Mouse (Mus musculus) forebrain, embryonic 14.5 days (tissue): ENCODE results near the gene Kank3. TPM values are rescaled to one million over a fixed set of nuclear protein-coding genes. Genes with fewer than 3 reads are reported as not detected.

Experiments used
- ATAC-seq: fragments of 200-750 bp; cut with Nextera tagmentation; 2 replicates; pipeline ENCODE4 v1.8.0; 2017; ENCODE audit warnings: mild to moderate bottlenecking, moderate library complexity
- DNase-seq: peaks from one replicate; pipeline ENCODE4 v3.0.0-alpha.2; 2015; ENCODE audit warnings: low spot score
- H3K27ac ChIP-seq: fragments of 300-500 bp; sonication (generic); 2 replicates; pipeline ENCODE4 v1.5.1; 2014; ENCODE audit warnings: low read depth, mild to moderate bottlenecking, control low read depth, low read length, moderate library complexity
- H3K27me3 ChIP-seq: fragments of 300-500 bp; sonication (generic); replicated peaks from 2 replicates; pipeline ENCODE4 v1.6.1; 2014; ENCODE audit warnings: low read length, control low read depth, mixed read lengths; ENCODE audit not compliant: control insufficient read depth, insufficient read depth
- H3K36me3 ChIP-seq: fragments of 300-500 bp; sonication (generic); 2 replicates; pipeline ENCODE4 v1.6.1; 2014; ENCODE audit warnings: low read length, control low read depth; ENCODE audit not compliant: control insufficient read depth, insufficient read depth
- H3K4me1 ChIP-seq: fragments of 300-500 bp; sonication (generic); 2 replicates; pipeline ENCODE4 v1.6.1; 2014; ENCODE audit warnings: antibody characterized with exemption, low read length, control low read depth; ENCODE audit not compliant: control insufficient read depth, insufficient read depth
- H3K4me2 ChIP-seq: fragments of 300-500 bp; sonication (generic); 2 replicates; pipeline ENCODE4 v1.6.1; 2014; ENCODE audit warnings: mild to moderate bottlenecking, control low read depth, low read length
- H3K4me3 ChIP-seq: fragments of 300-500 bp; sonication (generic); 2 replicates; pipeline ENCODE4 v1.5.1; 2014; ENCODE audit warnings: low read depth, low read length, control low read depth
- H3K9ac ChIP-seq: fragments of 300-500 bp; sonication (generic); 2 replicates; pipeline ENCODE4 v1.6.1; 2014; ENCODE audit warnings: mild to moderate bottlenecking, low read length, control low read depth, moderate library complexity
- H3K9me3 ChIP-seq: fragments of 300-500 bp; sonication (generic); replicated peaks from 2 replicates; pipeline ENCODE4 v1.6.1; 2016; ENCODE audit warnings: low read length, control low read depth, mixed read lengths; ENCODE audit not compliant: control insufficient read depth
- WGBS: fragments of 180-500 bp; shearing (Covaris S2); extraction: QIAGEN DNeasy Blood & Tissue Kit; methylation state at CpG from one replicate; pipeline ENCODE4 v1.1.7; 2014; 5-methylcytosine and 5-hydroxymethylcytosine counted together
- polyA plus RNA-seq: library from polyadenylated mRNA; unstranded; fragments of >200 nt; fragmentation: Nextera tagmentation; extraction: Ambion mirVana; gene quantifications from 2 replicates; pipeline ENCODE4 v1.2.1, GENCODE M21; 2014

The Kank3 gene
- polyA plus RNA-seq, 1 experiment from 2014 or later, result 37.2 TPM

- H3K27ac ChIP-seq, result no peak overlapping the region
- peaks cover 12% of the 10 kb centered on the region; the same call in 1 of the 2 replicates for H3K4me1 ChIP-seq
- no peak for ATAC-seq
- WGBS, result 94% methylated on average over 5 of the region's 5 CpGs
- H3K9ac ChIP-seq, result no peak overlapping the region
- no peaks in the 10 kb centered on the region for H3K9me3 ChIP-seq
- no peak for DNase-seq
- no peak overlapping the region; the same call in 1 of the 2 replicates for H3K4me2 ChIP-seq
- no peaks in the 10 kb centered on the region for H3K27me3 ChIP-seq
- no peaks in the 10 kb centered on the region for H3K36me3 ChIP-seq
- H3K4me3 ChIP-seq, result no peak overlapping the region
Measured at GRCm38 (mm10) chr17:33779967-33780295, 30.4 kb upstream of the Kank3 start.

GRCm38 (mm10) chr17:33780431-33780830 lies 29.9 kb upstream of the Kank3 start:
- H3K9ac ChIP-seq, result no peak overlapping the region
- H3K4me2 ChIP-seq, result peak overlapping the region; percentile 90; the same call in 1 of the 2 replicates
- H3K36me3 ChIP-seq, result no peaks in the 10 kb centered on the region
- no peak for DNase-seq
- H3K27me3 ChIP-seq, result no peaks in the 10 kb centered on the region
- H3K4me3 ChIP-seq, result peak overlapping the region; percentile 39; the same call in 1 of the 2 replicates
- no peak overlapping the region for H3K27ac ChIP-seq
- H3K4me1 ChIP-seq, result peaks cover 12% of the 10 kb centered on the region; the same call in 1 of the 2 replicates
- WGBS, result 87% methylated on average over 5 of the region's 5 CpGs
- H3K9me3 ChIP-seq, result no peaks in the 10 kb centered on the region
- ATAC-seq, result no peak

DNA sequence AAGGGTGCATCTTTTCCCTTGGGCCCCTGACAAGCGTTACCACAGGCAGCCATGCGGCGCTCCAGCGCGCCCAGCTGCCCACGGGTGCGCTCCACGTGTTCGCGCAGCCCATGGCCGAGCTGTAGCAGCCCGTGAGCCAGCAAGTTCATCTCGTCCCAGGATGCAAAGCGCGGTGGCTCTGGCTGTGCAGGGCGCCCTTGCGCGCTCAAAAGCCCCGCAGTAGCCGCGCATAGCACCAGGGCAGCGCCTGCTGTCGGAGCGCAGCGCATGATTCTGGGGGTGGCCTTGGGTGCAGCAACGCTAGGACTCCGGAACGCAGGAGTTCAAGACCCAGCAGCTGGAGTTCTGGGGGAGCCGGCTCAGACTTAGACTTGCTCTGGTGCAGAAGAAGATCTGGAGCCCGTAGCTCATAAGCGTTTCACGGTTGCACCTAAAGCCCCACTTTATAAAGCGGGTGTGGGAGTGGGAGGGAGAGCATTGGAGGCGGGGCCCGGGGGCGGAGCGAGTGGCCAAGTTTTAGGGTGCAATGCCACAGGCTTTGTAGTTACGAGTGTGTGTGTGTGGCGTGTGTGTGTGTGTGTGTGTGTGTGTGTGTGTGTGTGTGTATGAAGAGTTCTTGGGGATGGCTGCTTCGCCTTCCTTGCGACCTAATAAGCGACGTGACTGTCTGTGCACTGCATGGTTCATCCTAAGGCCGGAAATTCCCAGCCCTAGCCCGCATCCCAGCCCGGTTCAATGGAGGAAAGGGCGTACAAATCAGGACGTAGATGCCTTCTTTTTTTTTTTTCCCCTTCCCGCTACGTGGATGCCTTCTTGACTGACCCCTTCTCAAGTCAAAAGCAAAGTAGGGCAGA lies 29.0 kb upstream of the Kank3 start, which contains the start of gene Angptl4:
TSS of gene Angptl4 (minus strand) at position 707 of the 854 bp plus-strand sequence.
- ATAC-seq, result peak; percentile 78
- WGBS, result under 1% methylated on average over 50 of the region's 50 CpGs

GRCm38 (mm10) chr17:33782067-33782466 lies 28.3 kb upstream of the Kank3 start:
- ATAC-seq (no peak), DNase-seq (no peak)
- H3K9me3 ChIP-seq, result no peaks in the 10 kb centered on the region
- 42% methylated on average over 4 of the region's 4 CpGs for WGBS
- no peaks in the 10 kb centered on the region for H3K27me3 ChIP-seq
- H3K4me1 ChIP-seq, result peaks cover 12% of the 10 kb centered on the region; the same call in 1 of the 2 replicates
- H3K27ac ChIP-seq, result no peak overlapping the region
- H3K4me2 ChIP-seq, result peak overlapping the region; percentile 90
- peak overlapping the region; percentile 64 for H3K9ac ChIP-seq
- no peaks in the 10 kb centered on the region for H3K36me3 ChIP-seq
- peak overlapping the region; percentile 39; the same call in 1 of the 2 replicates for H3K4me3 ChIP-seq

More for the DNA sequence above, 29.0 kb upstream of the Kank3 start, which contains the start of gene Angptl4:
- DNase-seq, result peak; percentile 61
- H3K4me3 ChIP-seq, result peak within 1 kb of the TSS; percentile 39
- no peaks in the 10 kb centered on the region for H3K36me3 ChIP-seq
- peaks cover 12% of the 10 kb centered on the region; the same call in 1 of the 2 replicates for H3K4me1 ChIP-seq
- H3K27me3 ChIP-seq, result no peaks in the 10 kb centered on the region
- no peak within 1 kb of the TSS; the same call in 1 of the 2 replicates for H3K27ac ChIP-seq
- H3K9ac ChIP-seq, result peak within 1 kb of the TSS; percentile 64
- peak within 1 kb of the TSS; percentile 90 for H3K4me2 ChIP-seq
- H3K9me3 ChIP-seq, result no peaks in the 10 kb centered on the region

- Histone ChIP-seq H3K4me3 (no peak overlapping the region), H3K4me1 (peaks cover 12% of the 10 kb centered on the region; the same call in 1 of the 2 replicates), H3K4me2 (no peak overlapping the region), H3K9me3 (no peaks in the 10 kb centered on the region), H3K27me3 (no peaks in the 10 kb centered on the region), H3K36me3 (no peaks in the 10 kb centered on the region), H3K9ac (no peak overlapping the region), H3K27ac (no peak overlapping the region)
- ATAC-seq (no peak), DNase-seq (peak; percentile 10)
Measured at GRCm38 (mm10) chr17:33783408-33783807, 26.9 kb upstream of the Kank3 start.

- H3K4me2 ChIP-seq, result no peak overlapping the region
- WGBS, result 92% methylated on average over 2 of the region's 2 CpGs
Measured at GRCm38 (mm10) chr17:33784939-33785338, 25.4 kb upstream of the Kank3 start.

GRCm38 (mm10) chr17:33786375-33786774 lies 23.9 kb upstream of the Kank3 start:
- Histone ChIP-seq H3K4me3 (no peak overlapping the region), H3K27ac (no peak overlapping the region), H3K9me3 (no peaks in the 10 kb centered on the region), H3K27me3 (no peaks in the 10 kb centered on the region), H3K9ac (no peak overlapping the region), H3K36me3 (no peaks in the 10 kb centered on the region), H3K4me1 (peaks cover under 1% of the 10 kb centered on the region; the same call in 1 of the 2 replicates), H3K4me2 (no peak overlapping the region)
- DNase-seq (no peak), ATAC-seq (no peak)
- 87% methylated on average over 18 of the region's 18 CpGs for WGBS

More at GRCm38 (mm10) chr17:33784939-33785338, 25.4 kb upstream of the Kank3 start:
- Histone ChIP-seq H3K4me3 (no peak overlapping the region), H3K9ac (no peak overlapping the region), H3K36me3 (no peaks in the 10 kb centered on the region), H3K4me1 (peaks cover 5% of the 10 kb centered on the region; the same call in 1 of the 2 replicates), H3K27me3 (no peaks in the 10 kb centered on the region), H3K9me3 (no peaks in the 10 kb centered on the region), H3K27ac (no peak overlapping the region)
- DNase-seq (no peak), ATAC-seq (no peak)

GRCm38 (mm10) chr17:33788732-33789131 lies 21.6 kb upstream of the Kank3 start:
- Histone ChIP-seq H3K9ac (no peak overlapping the region), H3K4me2 (no peak overlapping the region), H3K27ac (no peak overlapping the region), H3K4me3 (no peak overlapping the region), H3K4me1 (no peaks in the 10 kb centered on the region), H3K36me3 (no peaks in the 10 kb centered on the region), H3K9me3 (no peaks in the 10 kb centered on the region), H3K27me3 (no peaks in the 10 kb centered on the region)
- DNase-seq, result no peak
- WGBS, result 86% methylated on average over 4 of the region's 4 CpGs
- no peak for ATAC-seq

DNA sequence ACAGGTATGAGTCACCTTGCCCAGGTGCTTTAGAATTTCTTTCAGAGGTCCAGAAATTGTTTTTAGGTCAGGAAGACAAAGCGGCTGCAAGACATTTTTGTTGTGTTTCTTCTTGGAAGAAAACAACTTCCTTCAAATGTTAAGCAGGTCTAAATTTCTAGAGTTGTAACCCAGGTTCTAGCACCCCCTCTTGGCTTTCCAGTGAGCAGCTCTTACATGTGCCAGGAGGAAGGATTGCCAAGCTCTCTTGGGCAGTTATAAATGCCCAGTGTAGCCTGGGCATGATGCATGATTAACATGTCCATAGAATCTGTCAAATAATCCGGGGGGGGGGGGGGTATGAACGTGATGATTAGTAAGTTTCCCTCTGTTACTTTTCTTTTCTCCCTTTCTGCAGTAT lies 12.0 kb upstream of the Kank3 start:
- Histone ChIP-seq H3K4me3 (no peak overlapping the region), H3K27ac (no peak overlapping the region), H3K4me1 (no peaks in the 10 kb centered on the region), H3K9ac (no peak overlapping the region), H3K36me3 (no peaks in the 10 kb centered on the region), H3K4me2 (no peak overlapping the region), H3K27me3 (no peaks in the 10 kb centered on the region), H3K9me3 (no peaks in the 10 kb centered on the region)
- DNase-seq, result no peak
- no peak for ATAC-seq
- 43% methylated on average over 3 of the region's 3 CpGs for WGBS
